ENCODE assay signal across 8 mouse cellular contexts in genomic region chr1:167285320-167285355, GRCm38 (mm10). TPM values are rescaled to one million over a fixed set of nuclear protein-coding genes. Genes with fewer than 3 reads are reported as not detected.
A peak's percentile ranks its signal among the peaks of the same experiment; 100 is the strongest.
DNase-seq lines count a peak whose midpoint lies in the region; ATAC-seq and TF ChIP-seq lines count a peak whose summit lies in the region.

Gene Uck2, minus strand, starts transcription at chr1:167285320.

- no peaks in the 10 kb centered on the region for H3K36me3 ChIP-seq in neural tube, embryonic 11.5 days (ENCODE audit: control insufficient read depth, insufficient read depth, low read length)
- no peaks in the 10 kb centered on the region; the same call in 1 of the 2 replicates for H3K36me3 ChIP-seq in limb, embryonic 11.5 days (ENCODE audit: control insufficient read depth, insufficient read depth, low read length)

- TF ChIP-seq CTCF in embryonic fibroblast, embryonic 13.5 days (IDR thresholded peaks at IDR 0.05; ENCODE audit: borderline replicate concordance, insufficient read depth, low read length) = no peak
- no peak for TF ChIP-seq CTCF in olfactory bulb, adult 2 months (IDR thresholded peaks at IDR 0.05; ENCODE audit: insufficient read depth, low read depth, low read length)

- 0% methylated on average over 2 of the region's 2 CpGs for WGBS in neural tube, embryonic 11.5 days
- 0% methylated on average over 2 of the region's 2 CpGs for WGBS in limb, embryonic 11.5 days
- 0% methylated on average over 2 of the region's 2 CpGs for WGBS in olfactory bulb, adult 2 months

- no peak for TF ChIP-seq POLR2A in embryonic fibroblast, embryonic 13.5 days (IDR thresholded peaks at IDR 0.05; ENCODE audit: low read depth, low read length)
- no peak for TF ChIP-seq POLR2A in olfactory bulb, adult 2 months (IDR thresholded peaks at IDR 0.05; ENCODE audit: insufficient read depth, low read depth, low read length)

- H3K4me3 ChIP-seq in neural tube, embryonic 11.5 days (ENCODE audit: low read depth, low read length) = peak within 1 kb of the TSS; percentile 89
- H3K4me3 ChIP-seq in embryonic fibroblast, embryonic 13.5 days (ENCODE audit: insufficient read depth, low read length) = peak within 1 kb of the TSS; percentile 90
- peak within 1 kb of the TSS; percentile 95 for H3K4me3 ChIP-seq in limb, embryonic 11.5 days (ENCODE audit: low read depth, low read length)
- H3K4me3 ChIP-seq in olfactory bulb, adult 2 months (ENCODE audit: insufficient read depth, low read depth, low read length) = peak within 1 kb of the TSS; percentile 66

- no peak for DNase-seq in neural tube, embryonic 11.5 days (ENCODE audit: low spot score)
- DNase-seq in neural tube, embryonic 10.5 days (ENCODE audit: extremely low spot score, low spot score) = no peak
- DNase-seq in heart, postnatal 10 days = no peak
- DNase-seq in limb, embryonic 11.5 days (ENCODE audit: low spot score) = no peak
- no peak for DNase-seq in thymus, postnatal 25 days
- no peak for DNase-seq in adipocyte (ENCODE audit: low spot score)

- no peak for ATAC-seq in neural tube, embryonic 11.5 days (ENCODE audit: insufficient read depth, low FRiP score, low TSS enrichment)
- ATAC-seq in limb, embryonic 11.5 days (ENCODE audit: insufficient number of reproducible peaks, low FRiP score, low TSS enrichment, low read depth) = no peak

- no peaks in the 10 kb centered on the region for H3K9me3 ChIP-seq in neural tube, embryonic 11.5 days (ENCODE audit: control insufficient read depth, low read length)
- no peaks in the 10 kb centered on the region for H3K9me3 ChIP-seq in limb, embryonic 11.5 days (ENCODE audit: control insufficient read depth, low read length)

- intact Hi-C loops in heart, postnatal 10 days (cut with DNase I) = loop anchor here (2.0 kb wide), 1 partner anchor 24 kb away; the partner anchor contains the start of gene Tmco1

- H3K27me3 ChIP-seq in neural tube, embryonic 11.5 days (ENCODE audit: control insufficient read depth, insufficient read depth, low read length) = no peaks in the 10 kb centered on the region
- H3K27me3 ChIP-seq in limb, embryonic 11.5 days (ENCODE audit: control insufficient read depth, insufficient read depth, low read length) = no peaks in the 10 kb centered on the region

- H3K4me1 ChIP-seq in neural tube, embryonic 11.5 days (ENCODE audit: control insufficient read depth, insufficient read depth, low read length) = peaks cover 19% of the 10 kb centered on the region
- 0 out of 2 replicates have a peak, but pooled peaks cover 4% of the 10 kb centered on the region for H3K4me1 ChIP-seq in embryonic fibroblast, embryonic 13.5 days (ENCODE audit: control insufficient read depth, insufficient read depth, low read length)
- peaks cover 9% of the 10 kb centered on the region; the same call in 1 of the 2 replicates for H3K4me1 ChIP-seq in limb, embryonic 11.5 days (ENCODE audit: control insufficient read depth, insufficient read depth, low read length)
- H3K4me1 ChIP-seq in olfactory bulb, adult 2 months (ENCODE audit: control insufficient read depth, insufficient read depth, low read length) = peaks cover 23% of the 10 kb centered on the region

- peak within 1 kb of the TSS; percentile 97 for H3K9ac ChIP-seq in neural tube, embryonic 11.5 days (ENCODE audit: low read length)
- peak within 1 kb of the TSS; percentile 90 for H3K9ac ChIP-seq in limb, embryonic 11.5 days (ENCODE audit: low read length)

- H3K4me2 ChIP-seq in neural tube, embryonic 11.5 days (ENCODE audit: low read depth) = peak within 1 kb of the TSS; percentile 58
- peak within 1 kb of the TSS; percentile 68 for H3K4me2 ChIP-seq in limb, embryonic 11.5 days (ENCODE audit: low read depth, severe bottlenecking)

- peak within 1 kb of the TSS; percentile 97 for H3K27ac ChIP-seq in neural tube, embryonic 11.5 days (ENCODE audit: low read depth, low read length)
- peak within 1 kb of the TSS; percentile 44 for H3K27ac ChIP-seq in embryonic fibroblast, embryonic 13.5 days (ENCODE audit: insufficient read depth, low read length)
- peak within 1 kb of the TSS; percentile 86 for H3K27ac ChIP-seq in limb, embryonic 11.5 days (replicated peaks; ENCODE audit: low read depth, low read length)
- H3K27ac ChIP-seq in olfactory bulb, adult 2 months (ENCODE audit: insufficient read depth, low read depth, low read length) = peak within 1 kb of the TSS; percentile 28

RNA-seq across cellular contexts. Expression of gene Uck2, which starts in this region (rescaled TPM):
- 116 and 119 TPM in 2 replicates for polyA plus RNA-seq in neural tube, embryonic 11.5 days (2014; fragmentation: Nextera tagmentation; extraction: Ambion mirVana)
- 132 and 164 TPM in 2 replicates for polyA plus RNA-seq in embryonic fibroblast, embryonic 13.5 days (2011; ENCODE audit: insufficient read length, low read depth, missing spikeins)
- 10 to 100 TPM; 55.1 to 56.9 TPM for total RNA-seq in heart, postnatal 10 days (2021)
- 138 and 143 TPM in 2 replicates for polyA plus RNA-seq in limb, embryonic 11.5 days (2014; fragmentation: Nextera tagmentation; extraction: Ambion mirVana)
- 323 TPM in 1 of 2 replicates, not detected in the other for polyA plus RNA-seq in olfactory bulb, adult 2 months (2012; ENCODE audit: insufficient read depth, insufficient read length, low replicate concordance, missing spikeins)

Comparison
In these comparisons a context has a peak if more than half of its experiments do, and no peak if none do; other contexts are left out.
1. H3K27ac ChIP-seq: peak in every context shown above with its lines; median percentile 97 in neural tube, embryonic 11.5 days; 86 in limb, embryonic 11.5 days; 44 in embryonic fibroblast, embryonic 13.5 days; 28 in olfactory bulb, adult 2 months.